In the genomic region with DNA sequence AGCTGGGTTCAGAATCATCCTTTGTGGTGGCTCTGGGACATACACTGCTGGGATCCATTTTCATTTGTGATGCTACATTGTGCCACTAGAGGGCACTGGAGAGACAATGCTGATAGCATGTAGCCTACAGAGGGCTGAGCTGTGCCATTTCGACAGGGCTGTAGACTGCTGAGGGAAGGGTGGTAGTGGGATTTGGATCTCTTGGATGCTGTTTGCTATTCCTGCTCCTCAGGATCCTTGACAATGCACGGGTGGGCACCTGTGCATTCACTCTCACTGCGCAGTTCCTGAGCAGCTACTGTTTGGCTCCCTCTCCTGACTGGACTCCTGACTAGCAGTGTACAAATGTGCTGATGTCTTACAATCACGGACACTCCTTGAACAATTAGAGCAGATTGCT, we compare ENCODE assay signal across 8 mouse cellular contexts. TPM values are rescaled to one million over a fixed set of nuclear protein-coding genes. Genes with fewer than 3 reads are reported as not detected.
DNase-seq lines count a peak whose midpoint lies in the region; ATAC-seq and TF ChIP-seq lines count a peak whose summit lies in the region.

No protein-coding gene starts in this region.

- no peak for TF ChIP-seq POLR2A in liver, adult 2 months (IDR thresholded peaks at IDR 0.05; ENCODE audit: extremely low read depth, insufficient read depth, low read length)

- H3K4me3 ChIP-seq in C2C12 (ENCODE audit: insufficient read depth, poor library complexity, severe bottlenecking): no peak overlapping the region
- no peak overlapping the region for H3K4me3 ChIP-seq in embryonic facial prominence, embryonic 14.5 days (ENCODE audit: low read depth, low read length)
- no peak overlapping the region for H3K4me3 ChIP-seq in heart, embryonic 10.5 days
- no peak overlapping the region for H3K4me3 ChIP-seq in kidney, embryonic 15.5 days (replicated peaks)
- H3K4me3 ChIP-seq in liver, adult 2 months (ENCODE audit: insufficient read depth, low read depth, low read length): no peak overlapping the region
- H3K4me3 ChIP-seq in stomach, embryonic 15.5 days (replicated peaks): no peak overlapping the region

- WGBS in embryonic facial prominence, embryonic 14.5 days: 28% methylated on average over 4 of the region's 4 CpGs
- 30% methylated on average over 4 of the region's 4 CpGs for WGBS in heart, embryonic 10.5 days
- 28% methylated on average over 4 of the region's 4 CpGs for WGBS in kidney, embryonic 15.5 days
- WGBS in liver, adult 2 months: 22% methylated on average over 4 of the region's 4 CpGs
- WGBS in stomach, embryonic 15.5 days: 31% methylated on average over 4 of the region's 4 CpGs

- TF ChIP-seq CTCF in C2C12 (IDR thresholded peaks at IDR 0.05; ENCODE audit: control insufficient read depth, insufficient read depth, insufficient read length): peak; percentile 60
- TF ChIP-seq CTCF in liver, adult 2 months (IDR thresholded peaks at IDR 0.05; ENCODE audit: low read depth, low read length): peak; percentile 70

- H3K4me1 ChIP-seq in embryonic facial prominence, embryonic 14.5 days (ENCODE audit: control insufficient read depth, insufficient read depth, low read length): no peaks in the 10 kb centered on the region
- peaks cover 37% of the 10 kb centered on the region for H3K4me1 ChIP-seq in heart, embryonic 10.5 days
- H3K4me1 ChIP-seq in kidney, embryonic 15.5 days: peaks cover 12% of the 10 kb centered on the region
- H3K4me1 ChIP-seq in liver, adult 2 months (ENCODE audit: control insufficient read depth, insufficient read depth, low read length): peaks cover 4% of the 10 kb centered on the region
- H3K4me1 ChIP-seq in stomach, embryonic 15.5 days: no peaks in the 10 kb centered on the region

- H3K27ac ChIP-seq in embryonic facial prominence, embryonic 14.5 days (replicated peaks; ENCODE audit: low read depth, low read length): no peak overlapping the region
- H3K27ac ChIP-seq in heart, embryonic 10.5 days: peak overlapping the region; percentile 74
- no peak overlapping the region for H3K27ac ChIP-seq in kidney, embryonic 15.5 days
- no peak overlapping the region for H3K27ac ChIP-seq in liver, adult 2 months (replicated peaks; ENCODE audit: insufficient read depth, low read depth, low read length)
- H3K27ac ChIP-seq in stomach, embryonic 15.5 days: no peak overlapping the region

- H3K36me3 ChIP-seq in C2C12 (ENCODE audit: control insufficient read depth, insufficient read depth): peaks cover 25% of the 10 kb centered on the region
- H3K36me3 ChIP-seq in embryonic facial prominence, embryonic 14.5 days (ENCODE audit: control insufficient read depth, insufficient read depth, low read length): peaks cover 58% of the 10 kb centered on the region
- H3K36me3 ChIP-seq in heart, embryonic 10.5 days: peaks cover 33% of the 10 kb centered on the region
- peaks cover 56% of the 10 kb centered on the region for H3K36me3 ChIP-seq in kidney, embryonic 15.5 days
- no peaks in the 10 kb centered on the region; the same call in 1 of the 2 replicates for H3K36me3 ChIP-seq in liver, adult 2 months (ENCODE audit: control insufficient read depth, insufficient read depth, low read length)
- H3K36me3 ChIP-seq in stomach, embryonic 15.5 days: peaks cover 11% of the 10 kb centered on the region

- H3K27me3 ChIP-seq in C2C12 (ENCODE audit: control insufficient read depth, insufficient read depth, insufficient read length): no peaks in the 10 kb centered on the region
- no peaks in the 10 kb centered on the region for H3K27me3 ChIP-seq in embryonic facial prominence, embryonic 14.5 days (replicated peaks; ENCODE audit: control insufficient read depth, insufficient read depth, low read length)
- no peaks in the 10 kb centered on the region for H3K27me3 ChIP-seq in heart, embryonic 10.5 days (ENCODE audit: insufficient read depth, poor library complexity, severe bottlenecking)
- no peaks in the 10 kb centered on the region for H3K27me3 ChIP-seq in kidney, embryonic 15.5 days
- H3K27me3 ChIP-seq in liver, adult 2 months (ENCODE audit: control insufficient read depth, insufficient read depth, low read length): no peaks in the 10 kb centered on the region
- no peaks in the 10 kb centered on the region for H3K27me3 ChIP-seq in stomach, embryonic 15.5 days (replicated peaks)

- peak; percentile 81 for DNase-seq in adrenal gland, postnatal 14 days
- peak; percentile 85 for DNase-seq in embryonic facial prominence, embryonic 14.5 days (ENCODE audit: low spot score)
- peak; percentile 87 for DNase-seq in heart, embryonic 10.5 days (ENCODE audit: low spot score)
- peak; percentile 59 for DNase-seq in liver, adult 2 months (ENCODE audit: extremely low read depth, low read depth, low spot score)
- peak; percentile 62 to 74 for DNase-seq in natural killer cell, adult 2 months (ENCODE audit: low spot score in 2 of 2)

- H3K4me2 ChIP-seq in embryonic facial prominence, embryonic 14.5 days (ENCODE audit: low read depth, low read length): no peak overlapping the region
- H3K4me2 ChIP-seq in kidney, embryonic 15.5 days: no peak overlapping the region
- no peak overlapping the region for H3K4me2 ChIP-seq in stomach, embryonic 15.5 days

- H3K9ac ChIP-seq in embryonic facial prominence, embryonic 14.5 days (ENCODE audit: low read depth, low read length): no peak overlapping the region
- H3K9ac ChIP-seq in kidney, embryonic 15.5 days: no peak overlapping the region
- no peak overlapping the region for H3K9ac ChIP-seq in liver, adult 2 months (ENCODE audit: low read depth, low read length)
- no peak overlapping the region for H3K9ac ChIP-seq in stomach, embryonic 15.5 days

- no peak overlapping the region for H3ac ChIP-seq in C2C12 (ENCODE audit: control insufficient read depth, insufficient read length, low read depth)

- peak; percentile 82 for ATAC-seq in embryonic facial prominence, embryonic 14.5 days (ENCODE audit: low read depth)
- ATAC-seq in kidney, embryonic 15.5 days (replicated peaks; ENCODE audit: low FRiP score): peak; percentile 66; the same call in 1 of the 2 replicates
- ATAC-seq in stomach, embryonic 15.5 days (ENCODE audit: insufficient read depth, low FRiP score, low read depth): peak; percentile 61; the same call in 1 of the 2 replicates

- no peaks in the 10 kb centered on the region for H3K79me2 ChIP-seq in C2C12 (ENCODE audit: control insufficient read depth, insufficient read depth)
- no peaks in the 10 kb centered on the region for H3K79me2 ChIP-seq in liver, adult 2 months (ENCODE audit: control insufficient read depth, insufficient read depth, low read length)

- H3K79me3 ChIP-seq in C2C12 (ENCODE audit: low read depth): no peaks in the 10 kb centered on the region

- H3K9me3 ChIP-seq in embryonic facial prominence, embryonic 14.5 days (ENCODE audit: control insufficient read depth, low read length): no peaks in the 10 kb centered on the region
- no peaks in the 10 kb centered on the region for H3K9me3 ChIP-seq in heart, embryonic 10.5 days
- no peaks in the 10 kb centered on the region for H3K9me3 ChIP-seq in kidney, embryonic 15.5 days (replicated peaks)
- no peaks in the 10 kb centered on the region for H3K9me3 ChIP-seq in stomach, embryonic 15.5 days

TF ChIP-seq in C2C12, 6 proteins besides CTCF, POLR2A, EP300 and RAD21:
- TF ChIP-seq USF1 (IDR thresholded peaks at IDR 0.05; ENCODE audit: low read depth) (no peak), FOSL1 (IDR thresholded peaks at IDR 0.05; ENCODE audit: insufficient read depth, low read length, poor library complexity, severe bottlenecking) (no peak), CEBPB (IDR thresholded peaks at IDR 0.05; ENCODE audit: low read depth) (no peak), MAX (IDR thresholded peaks at IDR 0.05) (no peak), MYOG (IDR thresholded peaks at IDR 0.05; ENCODE audit: control insufficient read depth, extremely low read depth, insufficient read length) (no peak), MYOD1 (IDR thresholded peaks at IDR 0.05; ENCODE audit: control insufficient read depth, insufficient read length, low read depth) (no peak)
TF ChIP-seq in C2C12: peak in this region for 0.

RNA-seq across cellular contexts. Expression of gene Capn15, which starts 23.9 kb away (rescaled TPM):
- 10.6 TPM for polyA plus RNA-seq in C2C12 (2012; fragmentation: generic; extraction: Trizol)
- total RNA-seq in adrenal gland, postnatal 14 days (2021): 18.8 and 23.8 TPM in 2 replicates
- 25.2 and 25.8 TPM in 2 replicates for polyA plus RNA-seq in embryonic facial prominence, embryonic 14.5 days (2014; fragmentation: Nextera tagmentation; extraction: Ambion mirVana)
- 20.1 and 21.4 TPM in 2 replicates for polyA plus RNA-seq in heart, embryonic 10.5 days (2016; fragmentation: Nextera tagmentation; extraction: Ambion mirVana)
- polyA plus RNA-seq in kidney, embryonic 15.5 days (2015; fragmentation: Nextera tagmentation; extraction: Ambion mirVana): 22.7 and 31.6 TPM in 2 replicates
- total RNA-seq in liver, adult 2 months (2014; rRNA removed): 1.8 and 3.0 TPM in 2 replicates
- polyA plus RNA-seq in liver, adult 2 months (2012; rRNA removed): 16.8 and 23.3 TPM in 2 replicates
- 20.4 and 22.8 TPM in 2 replicates for polyA plus RNA-seq in stomach, embryonic 15.5 days (2015; fragmentation: Nextera tagmentation; extraction: Ambion mirVana)

RNA-seq across cellular contexts. Expression of gene A930017K11Rik, which starts 57.2 kb away (rescaled TPM):
- polyA plus RNA-seq in C2C12 (2012; fragmentation: generic; extraction: Trizol): 0.02 TPM
- total RNA-seq in adrenal gland, postnatal 14 days (2021): not detected in 2 replicates
- polyA plus RNA-seq in embryonic facial prominence, embryonic 14.5 days (2014; fragmentation: Nextera tagmentation; extraction: Ambion mirVana): 0.16 TPM in 1 of 2 replicates, not detected in the other
- polyA plus RNA-seq in heart, embryonic 10.5 days (2016; fragmentation: Nextera tagmentation; extraction: Ambion mirVana): 0.20 and 0.55 TPM in 2 replicates
- polyA plus RNA-seq in kidney, embryonic 15.5 days (2015; fragmentation: Nextera tagmentation; extraction: Ambion mirVana): 5.4 and 5.7 TPM in 2 replicates
- not detected in 2 replicates for total RNA-seq in liver, adult 2 months (2014; rRNA removed)
- polyA plus RNA-seq in liver, adult 2 months (2012; rRNA removed): not detected in 2 replicates
- 0.24 and 0.52 TPM in 2 replicates for polyA plus RNA-seq in stomach, embryonic 15.5 days (2015; fragmentation: Nextera tagmentation; extraction: Ambion mirVana)

RNA-seq across cellular contexts. Expression of gene Rab11fip3, which starts 59.8 kb away (rescaled TPM):
- polyA plus RNA-seq in C2C12 (2012; fragmentation: generic; extraction: Trizol): 15.2 TPM
- 18.6 and 19.0 TPM in 2 replicates for total RNA-seq in adrenal gland, postnatal 14 days (2021)
- 15.8 and 17.7 TPM in 2 replicates for polyA plus RNA-seq in embryonic facial prominence, embryonic 14.5 days (2014; fragmentation: Nextera tagmentation; extraction: Ambion mirVana)
- 12.3 and 16.6 TPM in 2 replicates for polyA plus RNA-seq in heart, embryonic 10.5 days (2016; fragmentation: Nextera tagmentation; extraction: Ambion mirVana)
- 29.1 and 30.2 TPM in 2 replicates for polyA plus RNA-seq in kidney, embryonic 15.5 days (2015; fragmentation: Nextera tagmentation; extraction: Ambion mirVana)
- total RNA-seq in liver, adult 2 months (2014; rRNA removed): 4.6 and 7.7 TPM in 2 replicates
- 11.1 and 13.2 TPM in 2 replicates for polyA plus RNA-seq in liver, adult 2 months (2012; rRNA removed)
- polyA plus RNA-seq in stomach, embryonic 15.5 days (2015; fragmentation: Nextera tagmentation; extraction: Ambion mirVana): 11.9 and 13.3 TPM in 2 replicates
